Mouse (Mus musculus) erythroid progenitor cell, adult 5-6 weeks (primary cell): ENCODE data around the gene Bfsp2. TPM values are rescaled to one million over a fixed set of nuclear protein-coding genes. Genes with fewer than 3 reads are reported as not detected.
"Not testable (repeated sequence)": the region's sequence is repeated elsewhere in the genome, so short reads cannot be mapped to it uniquely, and the experiment has no call there.

Experiments
- ATAC-seq: replicated peaks from 2 replicates; pipeline ENCODE4 v1.8.0; 2016; ENCODE audit warnings: moderate number of reproducible peaks, mild to moderate bottlenecking, moderate TSS enrichment, inconsistent platforms; ENCODE audit not compliant: poor library complexity, low FRiP score, severe bottlenecking
- total RNA-seq, 2 experiments: library from RNA; stranded (forward) in 1 of 2; stranded (reverse) in 1 of 2; fragments of 150-400 nt in 1 of 2; fragments of 186-747, 209-891 nt in 1 of 2; gene quantifications; 2 replicates each; pipeline versions ENCODE4 v1.2.3 to v1.2.4; 2015 to 2017; ENCODE audit warnings: low replicate concordance in 2 of 2

Gene Bfsp2
- total RNA-seq, 2 experiments from 2014 or later = 2.1 TPM; not detected in 1

GRCm38 (mm10) chr9:103434116-103434515 lies 46.1 kb downstream of the Bfsp2 start:
- ATAC-seq = no peak

DNA sequence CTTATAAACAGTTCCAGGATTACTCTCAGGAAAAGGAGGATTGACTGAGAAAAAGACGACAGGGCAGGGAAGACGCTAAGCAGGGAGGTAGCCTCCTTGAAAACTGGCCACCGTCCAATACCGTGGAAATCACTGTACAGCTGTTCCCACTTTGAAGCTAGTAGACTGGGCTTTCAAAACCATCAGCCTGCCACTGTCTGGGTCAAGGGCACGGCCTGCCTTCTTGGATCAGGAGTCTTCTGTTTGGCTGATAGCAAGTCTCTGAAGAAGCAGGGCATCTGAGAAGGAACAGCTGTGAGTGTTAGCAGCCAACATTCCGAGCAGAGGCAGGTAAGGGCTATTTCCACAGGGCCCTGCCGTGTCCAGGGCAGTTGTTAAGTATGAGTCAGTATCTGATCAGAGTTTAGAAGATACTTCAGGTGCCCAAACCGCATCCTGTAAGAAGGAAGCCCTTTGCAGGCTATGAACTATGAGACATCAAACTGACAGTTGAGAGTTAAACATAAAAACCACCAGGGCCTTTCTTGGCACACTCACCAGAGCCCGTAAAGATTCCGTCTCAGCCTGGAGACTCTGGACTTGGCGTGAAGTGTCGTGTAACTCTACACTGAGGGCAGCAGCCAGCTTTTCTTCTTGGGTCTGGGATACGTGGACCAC lies 48.0 kb downstream of the Bfsp2 start:
- no peak for ATAC-seq

- ATAC-seq = no peak
These were observed 48.5 kb downstream of the Bfsp2 start for GRCm38 (mm10) chr9:103431718-103432117.

GRCm38 (mm10) chr9:103430431-103431220 lies 49.6 kb downstream of the Bfsp2 start:
- no peak for ATAC-seq

DNA sequence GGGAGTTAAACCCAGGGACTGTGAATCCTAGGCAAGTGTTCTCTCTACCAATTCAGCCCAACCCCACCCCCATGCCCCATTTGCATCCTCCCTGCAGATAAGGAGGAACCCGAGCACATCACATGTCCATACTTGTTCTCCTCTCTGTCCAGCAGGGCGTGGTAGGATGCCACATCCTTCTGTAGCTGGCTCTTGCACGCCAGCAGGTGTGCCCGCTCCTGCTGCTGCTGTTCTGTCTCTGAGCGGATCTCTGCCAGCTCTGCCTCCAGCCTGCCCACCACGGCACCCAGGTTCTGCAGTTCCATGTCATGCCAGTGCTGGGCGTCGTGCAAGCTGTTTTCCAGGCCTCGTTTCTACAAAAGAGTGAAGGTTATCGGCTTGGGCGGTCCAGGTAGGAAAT lies 53.8 kb downstream of the Bfsp2 start:
- ATAC-seq = no peak

DNA sequence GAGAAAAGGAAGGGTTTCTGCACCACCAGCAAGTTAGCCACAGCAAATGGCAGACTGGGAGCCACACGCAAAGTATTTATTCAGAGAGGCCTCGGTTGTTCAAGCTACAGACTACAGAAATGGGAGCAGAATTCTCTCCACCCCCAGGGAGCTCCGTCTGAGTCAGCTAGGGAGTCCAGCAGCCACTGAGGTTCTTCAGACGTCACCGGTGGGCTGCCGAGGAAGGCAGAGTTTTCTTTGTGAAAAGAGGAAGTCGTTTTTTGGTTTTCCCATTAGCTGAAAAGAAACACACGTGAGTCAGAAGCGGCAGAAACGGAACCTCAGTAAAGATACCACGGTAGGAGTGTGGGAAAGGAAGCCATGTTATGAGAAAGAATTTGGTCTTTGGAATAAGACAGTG lies 55.4 kb downstream of the Bfsp2 start:
- ATAC-seq = no peak

- no peak for ATAC-seq
These were observed 56.3 kb downstream of the Bfsp2 start for GRCm38 (mm10) chr9:103423951-103424350.

DNA sequence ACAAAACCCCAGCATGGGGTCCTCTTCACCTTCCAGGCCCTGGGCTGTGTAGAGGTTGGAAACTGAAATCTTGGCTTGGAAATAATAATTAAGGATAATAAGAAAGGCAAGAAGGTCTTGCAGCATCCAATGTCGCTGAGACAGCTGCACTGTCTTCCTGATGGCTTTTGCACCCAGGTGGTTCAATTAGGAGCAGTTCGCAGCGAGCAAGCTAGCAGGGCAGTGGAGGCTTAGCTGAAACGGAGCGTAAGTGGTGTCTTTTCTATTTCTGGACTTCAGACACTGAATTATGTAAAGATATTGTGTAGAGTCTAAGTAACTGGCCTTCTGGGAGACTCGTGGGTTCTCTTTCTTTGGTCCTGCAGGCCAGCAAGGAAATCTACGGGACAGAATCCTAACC lies 56.8 kb downstream of the Bfsp2 start:
- ATAC-seq = no peak

- no peak for ATAC-seq
These were observed 57.4 kb downstream of the Bfsp2 start for GRCm38 (mm10) chr9:103422847-103423246.

GRCm38 (mm10) chr9:103420844-103421243 lies 59.4 kb downstream of the Bfsp2 start:
- ATAC-seq = no peak

DNA sequence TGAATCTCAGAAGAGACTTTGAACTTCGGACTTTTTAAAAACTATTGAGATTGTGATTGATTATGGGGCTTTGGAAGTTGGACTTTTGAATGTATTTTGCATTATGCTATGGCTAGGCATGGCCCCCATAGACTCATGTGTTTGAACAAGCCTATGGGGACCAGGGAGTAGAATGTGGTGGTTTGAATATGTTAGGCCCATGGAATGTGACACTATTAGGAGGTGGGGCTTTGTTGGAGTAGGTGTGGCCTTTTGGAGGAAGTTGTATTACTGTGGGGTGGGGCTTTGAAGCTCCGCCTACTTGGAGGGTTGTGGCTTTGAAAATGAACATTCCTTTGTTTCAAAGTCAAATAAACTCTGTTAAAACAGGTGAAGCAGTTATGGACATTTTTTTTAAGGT lies 61.4 kb downstream of the Bfsp2 start:
- ATAC-seq = no peak

GRCm38 (mm10) chr9:103418267-103418666 lies 62.0 kb downstream of the Bfsp2 start:
- ATAC-seq = not testable (repeated sequence)

- ATAC-seq = no peak
These were observed 66.8 kb downstream of the Bfsp2 start for GRCm38 (mm10) chr9:103413457-103413856.

DNA sequence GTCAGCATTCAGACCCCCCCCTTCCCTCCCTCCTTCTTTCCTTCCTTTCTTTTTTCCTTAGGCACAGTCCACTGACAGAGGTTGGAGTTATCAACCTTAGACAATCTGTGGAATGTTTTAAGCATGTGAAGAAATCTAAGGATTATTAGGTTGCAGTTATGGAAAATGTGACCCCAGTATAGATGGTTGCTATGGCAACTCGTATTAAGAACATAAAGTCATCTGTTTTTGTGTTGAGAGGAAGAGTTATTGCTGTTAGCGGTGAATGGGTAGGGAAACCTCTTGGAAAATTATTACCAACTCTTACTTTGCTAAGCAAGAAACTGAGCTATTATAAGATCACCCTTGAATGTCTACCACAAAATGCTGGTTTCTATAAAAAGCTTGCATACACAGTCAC lies 71.1 kb downstream of the Bfsp2 start:
- no peak for ATAC-seq

- no peak for ATAC-seq
These were observed 72.0 kb downstream of the Bfsp2 start for GRCm38 (mm10) chr9:103408136-103408777.

DNA sequence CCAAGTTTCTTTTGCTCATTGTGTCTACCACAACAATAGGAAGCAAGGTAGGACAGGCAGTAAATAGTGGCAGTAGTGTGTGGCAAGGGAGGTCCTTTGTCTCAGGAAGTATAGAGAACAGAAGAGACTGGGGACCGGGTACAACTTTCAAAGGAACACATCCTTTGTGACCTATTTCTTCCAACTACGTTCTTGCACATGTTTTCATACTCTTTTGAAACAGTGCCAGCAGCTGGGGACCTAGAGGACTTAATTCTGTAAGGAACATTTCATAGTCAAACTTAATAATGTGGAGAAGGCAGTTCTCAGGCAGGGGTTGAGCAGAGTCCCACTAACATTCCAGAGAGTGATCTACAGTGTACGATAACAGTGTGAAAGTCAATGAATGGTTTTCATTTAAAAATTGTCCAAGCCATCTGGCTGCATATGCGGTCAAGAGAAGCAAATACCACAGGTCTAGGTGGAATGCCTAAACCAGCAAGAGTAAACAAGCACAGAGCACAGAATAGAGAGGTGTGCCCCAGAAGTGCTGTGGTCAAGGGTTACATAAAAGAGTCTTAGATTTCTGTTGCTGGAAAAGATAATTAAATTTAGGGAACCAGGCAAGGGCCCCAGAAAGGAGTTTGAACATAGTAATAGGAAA lies 76.8 kb downstream of the Bfsp2 start:
- ATAC-seq = no peak

- ATAC-seq = no peak
These were observed 81.6 kb downstream of the Bfsp2 start for GRCm38 (mm10) chr9:103398509-103399157.

- no peak for ATAC-seq
These were observed 87.0 kb downstream of the Bfsp2 start for GRCm38 (mm10) chr9:103393256-103393655.

GRCm38 (mm10) chr9:103391796-103392372 lies 88.3 kb downstream of the Bfsp2 start:
- ATAC-seq = no peak

DNA sequence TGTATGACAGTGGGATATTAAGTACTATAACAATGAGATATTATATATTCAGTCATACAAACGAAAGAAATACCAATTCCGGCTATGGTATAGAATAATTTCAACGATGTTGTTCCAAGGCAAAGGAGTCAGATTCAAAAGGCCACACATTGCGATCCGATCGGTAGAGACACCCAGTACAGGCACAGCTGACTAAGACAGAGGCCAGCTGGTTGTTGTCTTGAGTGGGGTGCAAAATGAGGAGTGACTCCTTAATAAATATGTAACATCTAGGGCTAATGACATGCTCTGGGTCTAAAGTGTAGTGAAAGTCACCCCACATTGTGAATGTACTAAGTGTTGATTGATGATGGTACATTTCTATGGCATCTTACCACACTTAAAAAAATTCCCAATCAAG lies 91.0 kb downstream of the Bfsp2 start:
- no peak for ATAC-seq
